Mouse (Mus musculus): ENCODE measurements around the gene Pde4dip.

GRCm38 (mm10) chr3:97799267-97799666 is 89.2 kb downstream of the Pde4dip start:
- TF ChIP-seq CTCF (IDR thresholded peaks at IDR 0.05) (peak; percentile 47), EP300 (IDR thresholded peaks at IDR 0.05; ENCODE audit: insufficient read depth, low read depth, low read length) (0 out of 2 replicates have a peak, but pooled peaks have one; percentile 14), POLR2A (IDR thresholded peaks at IDR 0.05; ENCODE audit: insufficient read depth, low read depth, low read length) (no peak)
